Mouse (Mus musculus): ENCODE measurements at regions not wholly inside any gene's neighbourhood (a gene's known extent, or its start where the extent isn't known, plus 50 kb on each side); places are given as distances from the start of the nearest gene placed in this dataset.

- no peak overlapping the region for H3K4me3 ChIP-seq (ENCODE audit: low read depth, low read length)
Measured at GRCm38 (mm10) chr2:50495141-50496056, 198.8 kb upstream of the Mmadhc start.

GRCm38 (mm10) chr2:50493597-50494335 lies 197.2 kb upstream of the Mmadhc start:
- whole genome bisulfite sequencing (ENCODE audit: insufficient replicate concordance): 71% methylated on average over 4 of the region's 4 CpGs
- no peak overlapping the region for H3K4me2 ChIP-seq (ENCODE audit: low read depth, low read length)
- H3K4me1 ChIP-seq (ENCODE audit: insufficient read depth): no peaks in the 10 kb centered on the region
- no peaks in the 10 kb centered on the region for H3K36me3 ChIP-seq (replicated peaks; ENCODE audit: insufficient read depth, low read length)
- no peaks in the 10 kb centered on the region for H3K27me3 ChIP-seq (ENCODE audit: insufficient read depth, low read length)
- H3K9me3 ChIP-seq (ENCODE audit: low read length): no peaks in the 10 kb centered on the region
- no peak overlapping the region for H3K4me3 ChIP-seq (ENCODE audit: low read depth, low read length)
- no peak overlapping the region for H3K27ac ChIP-seq (ENCODE audit: low read depth)
- no peak for TF ChIP-seq CTCF (IDR thresholded peaks at IDR 0.05; ENCODE audit: low read depth)
- no peak for ATAC-seq
- H3K9ac ChIP-seq (replicated peaks): no peak overlapping the region
- no peak for DNase-seq

More at GRCm38 (mm10) chr2:50495141-50496056, 198.8 kb upstream of the Mmadhc start:
- DNase-seq (no peak), ATAC-seq (no peak)
- Histone ChIP-seq H3K27me3 (ENCODE audit: insufficient read depth, low read length) (no peaks in the 10 kb centered on the region), H3K9ac (replicated peaks) (no peak overlapping the region), H3K27ac (ENCODE audit: low read depth) (no peak overlapping the region), H3K36me3 (replicated peaks; ENCODE audit: insufficient read depth, low read length) (no peaks in the 10 kb centered on the region), H3K4me2 (ENCODE audit: low read depth, low read length) (no peak overlapping the region), H3K9me3 (ENCODE audit: low read length) (no peaks in the 10 kb centered on the region), H3K4me1 (ENCODE audit: insufficient read depth) (no peaks in the 10 kb centered on the region)
- WGBS (ENCODE audit: insufficient replicate concordance): 51% methylated on average over 5 of the region's 5 CpGs
- TF ChIP-seq EP300 (IDR thresholded peaks at IDR 0.05; ENCODE audit: low read depth) (no peak), CTCF (IDR thresholded peaks at IDR 0.05; ENCODE audit: low read depth) (no peak)

GRCm38 (mm10) chr2:50463799-50464198 lies 167.2 kb upstream of the Mmadhc start:
- 55% methylated on average over 4 of the region's 4 CpGs for WGBS (ENCODE audit: insufficient replicate concordance)
- ATAC-seq: no peak

GRCm38 (mm10) chr2:50462378-50462777 lies 165.8 kb upstream of the Mmadhc start:
- Histone ChIP-seq H3K36me3 (replicated peaks; ENCODE audit: insufficient read depth, low read length) (no peaks in the 10 kb centered on the region), H3K4me2 (ENCODE audit: low read depth, low read length) (no peak overlapping the region), H3K27me3 (ENCODE audit: insufficient read depth, low read length) (no peaks in the 10 kb centered on the region), H3K4me1 (ENCODE audit: insufficient read depth) (no peaks in the 10 kb centered on the region), H3K27ac (ENCODE audit: low read depth) (no peak overlapping the region), H3K9me3 (ENCODE audit: low read length) (peaks cover 8% of the 10 kb centered on the region; the same call in 1 of the 2 replicates), H3K9ac (replicated peaks) (no peak overlapping the region), H3K4me3 (ENCODE audit: low read depth, low read length) (no peak overlapping the region)
- TF ChIP-seq CTCF (IDR thresholded peaks at IDR 0.05; ENCODE audit: low read depth) (no peak), EP300 (IDR thresholded peaks at IDR 0.05; ENCODE audit: low read depth) (no peak)
- no peak for ATAC-seq
- no peak for DNase-seq
- WGBS (ENCODE audit: insufficient replicate concordance): 84% methylated on average over 1 of the region's 1 CpGs

More at GRCm38 (mm10) chr2:50463799-50464198, 167.2 kb upstream of the Mmadhc start:
- no peak for DNase-seq
- no peaks in the 10 kb centered on the region for H3K4me1 ChIP-seq (ENCODE audit: insufficient read depth)
- peaks cover 8% of the 10 kb centered on the region; the same call in 1 of the 2 replicates for H3K9me3 ChIP-seq (ENCODE audit: low read length)
- no peaks in the 10 kb centered on the region for H3K27me3 ChIP-seq (ENCODE audit: insufficient read depth, low read length)
- H3K36me3 ChIP-seq (replicated peaks; ENCODE audit: insufficient read depth, low read length): no peaks in the 10 kb centered on the region
- no peak overlapping the region for H3K27ac ChIP-seq (ENCODE audit: low read depth)
- H3K4me3 ChIP-seq (ENCODE audit: low read depth, low read length): no peak overlapping the region
- TF ChIP-seq CTCF (IDR thresholded peaks at IDR 0.05; ENCODE audit: low read depth) (no peak), EP300 (IDR thresholded peaks at IDR 0.05; ENCODE audit: low read depth) (no peak)
- H3K4me2 ChIP-seq (ENCODE audit: low read depth, low read length): no peak overlapping the region
- no peak overlapping the region for H3K9ac ChIP-seq (replicated peaks)

- WGBS (ENCODE audit: insufficient replicate concordance): 50% methylated on average over 1 of the region's 1 CpGs
- H3K27ac ChIP-seq (ENCODE audit: low read depth): no peak overlapping the region
- DNase-seq: no peak
- no peak overlapping the region for H3K9ac ChIP-seq (replicated peaks)
- H3K9me3 ChIP-seq (ENCODE audit: low read length): peaks cover 8% of the 10 kb centered on the region; the same call in 1 of the 2 replicates
- H3K4me1 ChIP-seq (ENCODE audit: insufficient read depth): no peaks in the 10 kb centered on the region
- H3K27me3 ChIP-seq (ENCODE audit: insufficient read depth, low read length): no peaks in the 10 kb centered on the region
- no peak for ATAC-seq
- H3K4me3 ChIP-seq (ENCODE audit: low read depth, low read length): no peak overlapping the region
- H3K36me3 ChIP-seq (replicated peaks; ENCODE audit: insufficient read depth, low read length): no peaks in the 10 kb centered on the region
- H3K4me2 ChIP-seq (ENCODE audit: low read depth, low read length): no peak overlapping the region
- TF ChIP-seq EP300 (IDR thresholded peaks at IDR 0.05; ENCODE audit: low read depth): no peak
- no peak for TF ChIP-seq CTCF (IDR thresholded peaks at IDR 0.05; ENCODE audit: low read depth)
Measured at GRCm38 (mm10) chr2:50456654-50457053, 160.1 kb upstream of the Mmadhc start.

- H3K4me2 ChIP-seq (ENCODE audit: low read depth, low read length): no peak overlapping the region
- TF ChIP-seq EP300 (IDR thresholded peaks at IDR 0.05; ENCODE audit: low read depth): no peak
- no peak overlapping the region for H3K9ac ChIP-seq (replicated peaks)
- H3K27ac ChIP-seq (ENCODE audit: low read depth): no peak overlapping the region
- no peak for DNase-seq
- no peaks in the 10 kb centered on the region for H3K27me3 ChIP-seq (ENCODE audit: insufficient read depth, low read length)
- no peaks in the 10 kb centered on the region for H3K4me1 ChIP-seq (ENCODE audit: insufficient read depth)
- no peak for ATAC-seq
- no peak overlapping the region for H3K4me3 ChIP-seq (ENCODE audit: low read depth, low read length)
- H3K9me3 ChIP-seq (ENCODE audit: low read length): no peaks in the 10 kb centered on the region
- H3K36me3 ChIP-seq (replicated peaks; ENCODE audit: insufficient read depth, low read length): no peaks in the 10 kb centered on the region
Measured at GRCm38 (mm10) chr2:50448117-50448516, 151.5 kb upstream of the Mmadhc start.

Data from liver, postnatal 0 days (tissue).